ENCODE assay signal across 18 mouse cellular contexts in genomic region chr3:32393986-32394385, GRCm38 (mm10). TPM values are rescaled to one million over a fixed set of nuclear protein-coding genes. Genes with fewer than 3 reads are reported as not detected.
DNase-seq lines count a peak whose midpoint lies in the region; ATAC-seq and TF ChIP-seq lines count a peak whose summit lies in the region.
"Had no signal": no experiment of that assay in that cellular context is flagged by ENCODE, and none has a peak within 500 bp of the region (broad histone marks: within the 10 kb centered on the region; RNA-seq: fewer than 3 reads in every experiment).

No protein-coding gene starts in this region.

- no peak for ATAC-seq in kidney, embryonic 15.5 days (replicated peaks; ENCODE audit: low FRiP score)
- no peak for ATAC-seq in liver, embryonic 13.5 days (ENCODE audit: low read depth)
- ATAC-seq in liver, embryonic 12.5 days = no peak
- ATAC-seq in liver, postnatal 0 days = no peak
- ATAC-seq: forebrain, embryonic 15.5 days had no signal

- no peaks in the 10 kb centered on the region for H3K36me3 ChIP-seq in kidney, adult 2 months (ENCODE audit: control insufficient read depth, insufficient read depth, low read length)
- no peaks in the 10 kb centered on the region for H3K36me3 ChIP-seq in kidney, embryonic 15.5 days
- no peaks in the 10 kb centered on the region for H3K36me3 ChIP-seq in liver, embryonic 13.5 days
- H3K36me3 ChIP-seq in liver, embryonic 12.5 days = no peaks in the 10 kb centered on the region
- no peaks in the 10 kb centered on the region for H3K36me3 ChIP-seq in liver, postnatal 0 days (replicated peaks; ENCODE audit: insufficient read depth, low read length)
- H3K36me3 ChIP-seq: embryonic facial prominence, embryonic 12.5 days; forebrain, embryonic 15.5 days; heart, embryonic 12.5 days; hindbrain, embryonic 10.5 days had no signal

- H3K4me3 ChIP-seq in kidney, adult 2 months (ENCODE audit: insufficient read depth, low read depth, low read length) = no peak overlapping the region
- H3K4me3 ChIP-seq in kidney, embryonic 15.5 days (replicated peaks) = no peak overlapping the region
- no peak overlapping the region for H3K4me3 ChIP-seq in liver, embryonic 13.5 days (replicated peaks)
- no peak overlapping the region for H3K4me3 ChIP-seq in liver, embryonic 12.5 days
- H3K4me3 ChIP-seq in liver, postnatal 0 days (ENCODE audit: low read depth, low read length) = no peak overlapping the region
- H3K4me3 ChIP-seq: embryonic facial prominence, embryonic 12.5 days; forebrain, embryonic 15.5 days; heart, adult 2 months; heart, embryonic 12.5 days; hindbrain, embryonic 10.5 days had no signal

- H3K4me2 ChIP-seq in kidney, embryonic 15.5 days = no peak overlapping the region
- no peak overlapping the region for H3K4me2 ChIP-seq in liver, embryonic 13.5 days
- no peak overlapping the region for H3K4me2 ChIP-seq in liver, embryonic 12.5 days
- peak overlapping the region; percentile 14; the same call in 1 of the 2 replicates for H3K4me2 ChIP-seq in liver, postnatal 0 days (ENCODE audit: low read depth, low read length)
- H3K4me2 ChIP-seq: embryonic facial prominence, embryonic 12.5 days; forebrain, embryonic 15.5 days; heart, embryonic 12.5 days had no signal

- H3K9ac ChIP-seq in kidney, embryonic 15.5 days = no peak overlapping the region
- no peak overlapping the region for H3K9ac ChIP-seq in liver, embryonic 13.5 days
- H3K9ac ChIP-seq in liver, embryonic 12.5 days = no peak overlapping the region
- no peak overlapping the region for H3K9ac ChIP-seq in liver, postnatal 0 days (replicated peaks)
- H3K9ac ChIP-seq: embryonic facial prominence, embryonic 12.5 days; forebrain, embryonic 15.5 days; heart, embryonic 12.5 days had no signal

- no peaks in the 10 kb centered on the region for H3K27me3 ChIP-seq in kidney, adult 2 months (replicated peaks; ENCODE audit: control insufficient read depth, insufficient read depth, low read length)
- no peaks in the 10 kb centered on the region for H3K27me3 ChIP-seq in kidney, embryonic 15.5 days
- no peaks in the 10 kb centered on the region for H3K27me3 ChIP-seq in liver, embryonic 13.5 days
- no peaks in the 10 kb centered on the region; the same call in 1 of the 2 replicates for H3K27me3 ChIP-seq in liver, embryonic 12.5 days (replicated peaks)
- H3K27me3 ChIP-seq in liver, postnatal 0 days (ENCODE audit: insufficient read depth, low read length) = no peaks in the 10 kb centered on the region
- H3K27me3 ChIP-seq: embryonic facial prominence, embryonic 12.5 days; forebrain, embryonic 15.5 days; heart, embryonic 12.5 days had no signal

- 63% methylated on average over 8 of the region's 8 CpGs for WGBS in kidney, adult 2 months
- 86% methylated on average over 8 of the region's 8 CpGs for WGBS in kidney, embryonic 15.5 days
- WGBS in liver, embryonic 13.5 days (ENCODE audit: insufficient replicate concordance) = 74% methylated on average over 8 of the region's 8 CpGs
- 71% methylated on average over 8 of the region's 8 CpGs for WGBS in liver, embryonic 12.5 days (ENCODE audit: insufficient replicate concordance)
- 76% methylated on average over 8 of the region's 8 CpGs for WGBS in liver, postnatal 0 days (ENCODE audit: insufficient replicate concordance)

- no peaks in the 10 kb centered on the region for H3K9me3 ChIP-seq in kidney, embryonic 15.5 days (replicated peaks)
- no peaks in the 10 kb centered on the region for H3K9me3 ChIP-seq in liver, embryonic 13.5 days (replicated peaks)
- no peaks in the 10 kb centered on the region for H3K9me3 ChIP-seq in liver, embryonic 12.5 days (replicated peaks)
- H3K9me3 ChIP-seq in liver, postnatal 0 days (ENCODE audit: low read length) = no peaks in the 10 kb centered on the region
- H3K9me3 ChIP-seq: embryonic facial prominence, embryonic 12.5 days; forebrain, embryonic 15.5 days; heart, embryonic 12.5 days; hindbrain, embryonic 10.5 days had no signal

- peak; percentile 84 for DNase-seq in kidney, adult 2 months
- DNase-seq in liver, embryonic 13.5 days = no peak
- DNase-seq in kidney, postnatal 25 days = peak; percentile 55 to 73
- DNase-seq in liver, postnatal 0 days = no peak
- no peak for DNase-seq in thymus, postnatal 0 days (ENCODE audit: low spot score)
- DNase-seq in heart, adult 9 months (ENCODE audit: low spot score in 2 of 2) = no peak
- DNase-seq: adrenal gland, adult 8-10 months; adrenal gland, postnatal 36 days; cerebellum, adult 2 months; cerebellum, postnatal 10 days; gastrocnemius, postnatal 14 days; heart, adult 2 months had no signal

- no peak for TF ChIP-seq POLR2A in kidney, adult 2 months (IDR thresholded peaks at IDR 0.05; ENCODE audit: low read depth, low read length)

- no peak for TF ChIP-seq EP300 in liver, postnatal 0 days (IDR thresholded peaks at IDR 0.05; ENCODE audit: low read depth)

- peak overlapping the region; percentile 97 for H3K27ac ChIP-seq in kidney, adult 2 months (ENCODE audit: insufficient read depth, low read depth, low read length)
- no peak overlapping the region for H3K27ac ChIP-seq in kidney, embryonic 15.5 days
- 0 out of 2 replicates have a peak overlapping the region, but pooled peaks have one; percentile 1 for H3K27ac ChIP-seq in liver, embryonic 13.5 days
- no peak overlapping the region for H3K27ac ChIP-seq in liver, embryonic 12.5 days
- peak overlapping the region; percentile 66 for H3K27ac ChIP-seq in liver, postnatal 0 days (ENCODE audit: low read depth)
- H3K27ac ChIP-seq: embryonic facial prominence, embryonic 12.5 days; forebrain, embryonic 15.5 days; heart, adult 2 months; hindbrain, embryonic 10.5 days had no signal

- TF ChIP-seq CTCF in kidney, adult 2 months (conservative IDR thresholded peaks at IDR 0.05; ENCODE audit: insufficient read depth, insufficient read length, low read depth, low read length) = no peak
- TF ChIP-seq CTCF in liver, postnatal 0 days (IDR thresholded peaks at IDR 0.05; ENCODE audit: low read depth) = no peak

- peaks cover 18% of the 10 kb centered on the region for H3K4me1 ChIP-seq in kidney, adult 2 months (ENCODE audit: control insufficient read depth, insufficient read depth, low read length)
- H3K4me1 ChIP-seq in kidney, embryonic 15.5 days = peaks cover 11% of the 10 kb centered on the region
- peaks cover 23% of the 10 kb centered on the region for H3K4me1 ChIP-seq in liver, embryonic 13.5 days (replicated peaks)
- peaks cover 15% of the 10 kb centered on the region for H3K4me1 ChIP-seq in liver, embryonic 12.5 days
- peaks cover 18% of the 10 kb centered on the region for H3K4me1 ChIP-seq in liver, postnatal 0 days (ENCODE audit: insufficient read depth)

RNA-seq across cellular contexts. Expression of gene Pik3ca, which starts 3.5 kb away (rescaled TPM):
- polyA plus RNA-seq in kidney, adult 2 months (2012; rRNA removed) = 7.9 and 10.2 TPM in 2 replicates
- polyA plus RNA-seq in kidney, embryonic 15.5 days (2015; fragmentation: Nextera tagmentation; extraction: Ambion mirVana) = 10.3 and 10.6 TPM in 2 replicates
- polyA plus RNA-seq in liver, embryonic 13.5 days (2015; fragmentation: Nextera tagmentation; extraction: Ambion mirVana) = 3.0 and 3.8 TPM in 2 replicates
- 4.6 and 5.6 TPM in 2 replicates for polyA plus RNA-seq in liver, embryonic 12.5 days (2016; fragmentation: Nextera tagmentation; extraction: Ambion mirVana)
- 3.4 and 3.9 TPM in 2 replicates for polyA plus RNA-seq in liver, postnatal 0 days (2015; fragmentation: Nextera tagmentation; extraction: Ambion mirVana)
- 12.7 and 13.3 TPM in 2 replicates for polyA plus RNA-seq in thymus, postnatal 0 days (2015; fragmentation: Nextera tagmentation; extraction: Ambion mirVana)

RNA-seq across cellular contexts. Expression of gene Zmat3, which starts 28.2 kb away (rescaled TPM):
- 9.5 and 9.9 TPM in 2 replicates for polyA plus RNA-seq in kidney, adult 2 months (2012; rRNA removed)
- polyA plus RNA-seq in kidney, embryonic 15.5 days (2015; fragmentation: Nextera tagmentation; extraction: Ambion mirVana) = 3.9 and 4.6 TPM in 2 replicates
- polyA plus RNA-seq in liver, embryonic 13.5 days (2015; fragmentation: Nextera tagmentation; extraction: Ambion mirVana) = 0.45 and 0.51 TPM in 2 replicates
- 0.82 and 0.91 TPM in 2 replicates for polyA plus RNA-seq in liver, embryonic 12.5 days (2016; fragmentation: Nextera tagmentation; extraction: Ambion mirVana)
- polyA plus RNA-seq in liver, postnatal 0 days (2015; fragmentation: Nextera tagmentation; extraction: Ambion mirVana) = 0.62 and 0.73 TPM in 2 replicates
- 2.5 and 2.8 TPM in 2 replicates for polyA plus RNA-seq in thymus, postnatal 0 days (2015; fragmentation: Nextera tagmentation; extraction: Ambion mirVana)

Comparison
In these comparisons a context has a peak if more than half of its experiments do, and no peak if none do; other contexts are left out.
1. H3K27ac ChIP-seq: peak in kidney, adult 2 months (single experiment), liver, embryonic 13.5 days (single experiment) and liver, postnatal 0 days (single experiment); none in kidney, embryonic 15.5 days (single experiment) and liver, embryonic 12.5 days (single experiment).
2. DNase-seq: peak in kidney, adult 2 months (single experiment) and kidney, postnatal 25 days (2 of 2); none in liver, embryonic 13.5 days (single experiment), liver, postnatal 0 days (single experiment), thymus, postnatal 0 days (single experiment) and heart, adult 9 months (0 of 2).